8 mouse cellular contexts compared by ENCODE assay signal in genomic region chr7:34654441-34655085, GRCm38 (mm10). TPM values are rescaled to one million over a fixed set of nuclear protein-coding genes. Genes with fewer than 3 reads are reported as not detected.
DNase-seq lines count a peak whose midpoint lies in the region; ATAC-seq and TF ChIP-seq lines count a peak whose summit lies in the region.

No protein-coding gene starts in this region.

- no peaks in the 10 kb centered on the region; the same call in 1 of the 2 replicates for H3K9me3 ChIP-seq in E14TG2a.4 (ENCODE audit: low read length)
- no peaks in the 10 kb centered on the region for H3K9me3 ChIP-seq in forebrain, embryonic 10.5 days
- H3K9me3 ChIP-seq in heart, postnatal 0 days (replicated peaks; ENCODE audit: control insufficient read depth, low read length): no peaks in the 10 kb centered on the region

- peak overlapping the region; percentile 97 for H3K27ac ChIP-seq in forebrain, embryonic 10.5 days
- H3K27ac ChIP-seq in heart, postnatal 0 days (ENCODE audit: low read depth): peak overlapping the region; percentile 76

- ATAC-seq in heart, postnatal 0 days (ENCODE audit: insufficient read depth, low read depth): 0 out of 2 replicates have a peak, but pooled peaks have one; percentile 18

- under 1% methylated on average over 63 of the region's 81 CpGs for WGBS in forebrain, embryonic 10.5 days
- under 1% methylated on average over 42 of the region's 81 CpGs for WGBS in heart, postnatal 0 days

- H3K9ac ChIP-seq in heart, postnatal 0 days (replicated peaks; ENCODE audit: low read depth, low read length): peak overlapping the region; percentile 62

- H3K27me3 ChIP-seq in E14TG2a.4 (ENCODE audit: insufficient read depth, low read length): peaks cover 20% of the 10 kb centered on the region
- H3K27me3 ChIP-seq in forebrain, embryonic 10.5 days (ENCODE audit: poor library complexity, severe bottlenecking): 0 out of 2 replicates have a peak, but pooled peaks cover 4% of the 10 kb centered on the region
- peaks cover 30% of the 10 kb centered on the region for H3K27me3 ChIP-seq in heart, postnatal 0 days (ENCODE audit: control insufficient read depth, insufficient read depth, low read length)

- TF ChIP-seq CTCF in E14TG2a.4 (conservative IDR thresholded peaks at IDR 0.05; ENCODE audit: low read length): no peak
- TF ChIP-seq CTCF in heart, postnatal 0 days (IDR thresholded peaks at IDR 0.05; ENCODE audit: low read depth): no peak

- H3K4me2 ChIP-seq in heart, postnatal 0 days (ENCODE audit: low read depth, low read length): peak overlapping the region; percentile 86

- H3K4me3 ChIP-seq in E14TG2a.4 (replicated peaks; ENCODE audit: low read length): peak overlapping the region; percentile 90
- peak overlapping the region; percentile 68 for H3K4me3 ChIP-seq in forebrain, embryonic 10.5 days
- H3K4me3 ChIP-seq in heart, postnatal 0 days (ENCODE audit: low read depth, low read length): peak overlapping the region; percentile 75

- peak; percentile 79 for DNase-seq in adrenal gland, adult 2 months
- peak; percentile 79 for DNase-seq in forebrain, embryonic 10.5 days (ENCODE audit: extremely low spot score, low spot score)
- no peak for DNase-seq in heart, postnatal 0 days (ENCODE audit: low spot score)
- peak; percentile 75 to 87 for DNase-seq in kidney, postnatal 4 days
- DNase-seq in lung, postnatal 36 days: peak; percentile 14
- DNase-seq in right cerebral cortex, postnatal 25 days: peak; percentile 71
- DNase-seq in spleen, adult 12 weeks (ENCODE audit: low spot score): no peak

- TF ChIP-seq EP300 in heart, postnatal 0 days (IDR thresholded peaks at IDR 0.05; ENCODE audit: low read depth): no peak

- peaks cover 13% of the 10 kb centered on the region for H3K36me3 ChIP-seq in E14TG2a.4 (ENCODE audit: insufficient read depth, low read length)
- peaks cover 23% of the 10 kb centered on the region for H3K36me3 ChIP-seq in forebrain, embryonic 10.5 days (replicated peaks)
- H3K36me3 ChIP-seq in heart, postnatal 0 days (replicated peaks; ENCODE audit: control insufficient read depth, insufficient read depth, low read length): no peaks in the 10 kb centered on the region

- peaks cover 58% of the 10 kb centered on the region for H3K4me1 ChIP-seq in E14TG2a.4 (replicated peaks; ENCODE audit: low read depth, low read length)
- peaks cover 55% of the 10 kb centered on the region for H3K4me1 ChIP-seq in forebrain, embryonic 10.5 days
- H3K4me1 ChIP-seq in heart, postnatal 0 days (ENCODE audit: control insufficient read depth, insufficient read depth): no peaks in the 10 kb centered on the region

RNA-seq across cellular contexts. Expression of gene Kctd15, which starts 2.0 kb away (rescaled TPM):
- total RNA-seq in adrenal gland, adult 2 months (2021): 10 to 100 TPM in 1 of 2 experiments, 1 to 10 TPM in 1; 5.3 to 14.4 TPM
- 8.7 and 11.6 TPM in 2 replicates for polyA plus RNA-seq in adrenal gland, adult 2 months (2012; rRNA removed)
- polyA plus RNA-seq in forebrain, embryonic 10.5 days (2016; fragmentation: Nextera tagmentation; extraction: Ambion mirVana): 57.1 and 61.0 TPM in 2 replicates
- total RNA-seq in heart, postnatal 0 days (2014; rRNA removed; ENCODE audit: low replicate concordance): 2.8 and 5.9 TPM in 2 replicates
- 0.78 and 0.99 TPM in 2 replicates for polyA plus RNA-seq in heart, postnatal 0 days (2015; fragmentation: Nextera tagmentation; extraction: Ambion mirVana)

Comparison
In these comparisons a context has a peak if more than half of its experiments do, and no peak if none do; other contexts are left out.
1. DNase-seq: peak in adrenal gland, adult 2 months (single experiment), forebrain, embryonic 10.5 days (single experiment), kidney, postnatal 4 days (2 of 2), lung, postnatal 36 days (single experiment) and right cerebral cortex, postnatal 25 days (single experiment); none in heart, postnatal 0 days (single experiment) and spleen, adult 12 weeks (single experiment).
2. Peak in every context shown above with its lines, with median percentiles within 50 percentile points of each other: H3K4me3 ChIP-seq.